Mouse (Mus musculus) liver, adult (tissue): Measurements from ENCODE around the gene Phyhipl.

Experiments used
- GATA4 ChIP-seq: IDR thresholded peaks from 2 replicates; pipeline ENCODE4 v1.6.1; 2014; ENCODE audit warnings: mild to moderate bottlenecking, low read length; ENCODE audit not compliant: insufficient replicate concordance

Gene Phyhipl

DNA sequence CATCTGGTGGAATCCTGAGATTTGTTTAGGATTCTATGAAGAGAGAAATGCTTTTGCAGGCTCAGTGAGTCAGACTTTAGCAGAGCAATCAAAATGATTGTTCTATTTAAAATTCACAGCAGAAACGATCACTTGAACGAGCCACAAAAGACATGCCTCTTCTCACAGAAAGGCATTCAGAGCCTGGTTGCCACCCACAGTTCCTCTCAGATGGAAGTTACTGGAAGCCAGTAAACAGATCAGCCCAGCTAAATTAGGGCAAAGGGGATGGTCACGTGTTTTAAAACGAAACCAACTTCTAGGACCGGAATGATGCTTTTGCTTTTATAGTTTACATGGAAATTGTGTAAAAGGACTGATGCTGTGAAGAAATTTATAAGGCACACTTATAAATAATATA is 6.9 kb downstream of the Phyhipl start:
- TF ChIP-seq GATA4, result no peak

DNA sequence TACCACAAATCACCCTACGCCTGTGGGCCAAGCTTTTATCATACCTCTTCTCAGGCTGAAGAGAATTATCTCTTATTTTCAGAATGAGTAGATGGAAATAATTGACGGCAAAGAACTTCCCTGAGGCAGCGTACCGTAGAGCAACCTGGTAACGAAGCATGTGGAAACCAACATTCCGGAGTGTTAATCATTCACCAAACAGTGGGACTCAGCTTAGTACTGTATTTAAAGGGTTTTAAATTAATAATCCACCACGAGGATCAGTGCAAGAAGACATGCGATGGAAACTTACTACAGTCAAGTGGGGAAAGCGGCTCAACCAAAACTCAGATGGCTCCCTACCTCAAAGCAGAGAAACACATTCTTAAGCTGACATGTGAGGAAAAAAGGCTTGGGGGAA is 12.6 kb downstream of the Phyhipl start:
- TF ChIP-seq GATA4, result no peak

DNA sequence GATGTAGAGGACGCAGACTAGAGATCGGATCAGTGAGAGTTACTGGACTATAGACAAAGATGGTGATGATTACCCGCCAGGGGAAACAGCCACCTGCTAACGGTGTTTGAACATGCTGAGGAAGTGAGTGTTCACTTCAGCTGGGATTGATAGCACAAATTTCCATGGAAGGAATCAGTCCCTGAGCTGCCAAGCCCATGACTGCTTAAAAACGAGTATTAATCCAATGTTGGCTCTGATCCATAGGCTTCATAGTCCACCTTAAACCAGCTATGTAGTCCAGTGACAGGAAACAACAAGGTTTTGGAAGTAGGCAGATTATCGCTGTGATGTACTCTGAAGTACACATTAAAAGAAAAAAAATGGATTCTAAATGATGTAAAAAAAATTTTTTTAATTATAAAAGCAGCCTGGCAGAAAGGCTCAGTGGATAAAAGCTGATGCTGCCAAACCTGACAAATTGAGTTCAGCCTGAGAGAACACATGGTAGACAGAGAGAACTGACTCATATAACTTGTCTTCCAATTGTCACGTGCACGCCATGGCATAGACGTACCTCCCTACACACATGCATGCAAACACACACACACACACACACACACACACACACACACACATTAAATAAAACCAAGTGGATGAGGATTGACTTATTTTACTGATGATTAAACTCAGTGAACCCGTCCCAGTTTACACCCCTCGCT is 14.7 kb downstream of the Phyhipl start:
- no peak for TF ChIP-seq GATA4

DNA sequence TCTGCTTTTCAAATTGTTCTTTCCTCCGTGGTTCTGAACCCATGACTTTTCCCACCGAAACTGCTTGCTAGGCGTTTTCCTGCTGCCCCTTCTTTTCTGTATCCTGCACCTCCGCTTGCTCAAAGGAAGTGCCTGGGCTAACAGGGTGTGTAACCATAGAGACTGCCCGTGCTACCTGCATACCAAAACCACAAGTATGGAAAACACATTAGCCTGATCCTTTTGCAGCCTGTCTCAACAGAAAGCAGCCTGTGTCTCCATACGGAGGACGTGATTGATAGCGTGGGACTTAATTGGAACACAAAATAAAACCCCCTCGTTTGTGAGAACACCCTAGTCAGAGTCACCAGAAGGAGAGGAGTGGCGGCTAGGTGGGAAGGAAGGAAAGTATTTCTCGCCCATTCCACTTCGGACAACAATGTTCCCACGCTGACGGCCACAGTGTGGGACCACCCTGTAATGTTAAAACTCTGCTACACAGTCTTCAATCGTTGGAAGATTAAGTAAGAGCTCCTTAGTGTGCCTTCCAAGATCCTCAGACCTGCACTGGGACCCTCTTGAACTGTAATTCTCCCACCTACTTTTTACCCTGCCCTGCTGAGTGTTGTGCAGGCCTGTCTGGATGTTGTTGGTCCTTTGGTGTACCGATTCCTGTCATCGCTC is 15.6 kb downstream of the Phyhipl start:
- no peak for TF ChIP-seq GATA4

DNA sequence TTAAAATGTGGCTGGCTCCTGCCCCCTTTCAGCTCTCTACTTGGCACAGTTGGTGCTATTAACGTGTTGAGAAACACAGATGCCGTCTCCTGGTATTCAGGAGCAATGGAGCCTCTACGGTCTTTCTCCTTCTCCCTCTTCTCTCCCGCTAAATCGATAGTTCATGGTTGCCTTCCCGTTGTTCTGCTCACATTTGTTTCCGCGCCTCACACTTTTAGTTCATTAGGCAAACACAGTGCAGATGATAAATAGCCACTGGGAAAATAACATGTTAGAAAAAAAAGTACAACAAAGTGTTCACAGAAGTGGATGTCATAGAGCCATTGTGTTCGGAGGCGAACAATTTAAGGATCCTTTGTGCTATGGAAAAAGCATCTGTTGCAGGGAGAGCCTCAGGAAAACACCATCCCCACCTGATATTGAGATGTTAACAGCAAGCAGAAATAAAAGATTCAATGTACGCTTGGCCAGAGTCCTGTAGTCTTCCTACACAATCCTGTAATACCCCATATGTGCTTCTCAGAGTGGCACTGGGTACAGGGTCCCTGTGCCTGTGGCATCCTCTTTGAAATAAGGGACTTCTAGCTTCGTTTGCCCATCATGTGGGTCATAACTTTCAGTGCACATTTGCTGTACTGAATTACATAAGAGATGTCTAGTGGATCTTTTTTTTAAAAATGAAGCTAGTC is 18.0 kb downstream of the Phyhipl start:
- TF ChIP-seq GATA4, result no peak

DNA sequence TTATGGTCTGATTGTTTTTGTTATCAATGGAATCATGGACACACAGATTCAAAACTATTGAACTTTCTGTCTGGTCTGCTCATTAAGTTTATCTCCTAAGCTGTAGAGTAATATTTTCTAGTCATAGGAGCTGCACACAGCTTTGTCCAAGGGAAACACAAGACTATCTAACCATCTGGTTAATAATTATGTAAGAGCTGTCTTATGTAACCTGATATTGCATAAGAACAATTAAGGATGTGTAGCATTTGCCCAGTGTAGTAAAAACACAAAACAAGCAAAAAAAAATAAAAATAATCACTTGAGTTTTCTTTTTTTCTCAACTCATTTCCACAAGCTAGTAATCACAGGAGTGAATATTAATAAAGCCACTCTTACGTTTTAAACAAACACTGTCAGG is 20.5 kb downstream of the Phyhipl start:
- TF ChIP-seq GATA4, result no peak

DNA sequence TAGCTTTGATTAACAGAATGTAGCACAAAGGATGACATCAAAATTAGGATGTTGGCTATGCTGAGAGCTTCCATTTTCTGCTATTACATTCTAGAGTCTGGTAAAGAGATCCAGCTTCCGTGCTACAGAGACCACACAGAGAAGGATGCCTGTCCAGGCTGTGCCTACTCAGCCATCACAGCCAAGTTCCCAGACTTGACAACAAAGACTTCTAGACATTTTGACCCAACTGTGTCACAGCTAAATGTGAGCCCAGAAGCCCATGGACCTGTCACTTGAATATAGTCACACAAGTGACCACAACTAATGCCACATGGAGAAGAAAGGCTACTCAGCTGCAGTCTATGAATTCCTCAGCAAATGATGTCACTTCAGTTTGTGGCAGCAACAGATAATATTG is 24.6 kb downstream of the Phyhipl start:
- no peak for TF ChIP-seq GATA4

DNA sequence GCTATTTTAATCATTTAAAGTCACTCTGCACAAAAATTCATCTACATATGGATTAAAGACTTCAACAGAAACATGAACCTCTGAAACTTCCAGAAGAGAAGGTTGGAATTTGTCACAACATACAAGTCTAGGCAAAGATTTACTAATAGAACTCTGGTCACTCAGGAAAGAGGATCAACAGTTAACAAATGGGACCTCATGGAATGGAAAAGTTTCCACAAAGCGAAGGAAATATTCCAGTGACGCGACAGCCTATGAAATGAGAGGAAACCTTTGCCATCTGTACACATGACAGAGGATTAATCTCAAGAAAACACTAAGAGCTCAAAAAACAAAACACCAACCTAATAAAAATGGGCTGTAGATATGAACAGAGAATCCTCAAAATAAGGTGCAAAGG is 32.3 kb downstream of the Phyhipl start:
- no peak for TF ChIP-seq GATA4

DNA sequence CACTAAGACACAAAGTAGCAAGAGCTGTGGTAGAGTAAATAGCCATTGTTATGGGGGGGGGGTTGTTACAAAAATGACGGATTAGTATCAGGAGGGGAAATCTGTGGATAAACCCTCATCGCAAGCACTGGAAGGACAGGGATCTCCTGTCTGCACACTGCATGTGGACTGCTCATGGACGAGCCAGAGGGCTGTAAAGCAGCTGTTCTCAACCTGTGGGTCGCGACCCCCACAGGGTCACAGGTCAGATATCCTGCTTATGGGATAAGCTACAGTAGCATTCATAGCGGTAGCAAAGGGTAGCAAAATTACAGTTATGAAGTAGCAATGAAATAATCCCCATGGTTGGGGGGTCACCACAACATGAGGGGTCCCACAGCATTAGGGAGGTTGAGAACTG is 39.4 kb downstream of the Phyhipl start:
- no peak for TF ChIP-seq GATA4

DNA sequence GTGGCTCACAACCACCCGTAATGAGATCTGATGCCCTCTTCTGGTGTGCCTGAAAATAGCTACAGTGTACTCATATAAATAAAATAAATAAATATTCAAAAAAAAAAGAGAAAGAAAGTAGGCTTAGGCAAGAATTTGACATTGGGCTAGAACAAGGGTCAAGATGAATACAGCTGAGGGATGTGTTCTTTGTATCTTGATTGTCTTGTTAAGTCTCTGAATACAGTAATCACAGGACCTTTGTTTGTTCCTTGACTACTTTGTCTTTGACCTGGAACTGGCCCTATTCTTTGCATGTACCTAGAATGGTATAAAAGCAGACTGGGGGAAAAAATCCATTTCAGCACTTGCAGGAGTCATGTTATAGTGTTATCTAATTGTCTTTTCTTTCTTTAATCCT is 44.1 kb downstream of the Phyhipl start:
- TF ChIP-seq GATA4, result no peak

DNA sequence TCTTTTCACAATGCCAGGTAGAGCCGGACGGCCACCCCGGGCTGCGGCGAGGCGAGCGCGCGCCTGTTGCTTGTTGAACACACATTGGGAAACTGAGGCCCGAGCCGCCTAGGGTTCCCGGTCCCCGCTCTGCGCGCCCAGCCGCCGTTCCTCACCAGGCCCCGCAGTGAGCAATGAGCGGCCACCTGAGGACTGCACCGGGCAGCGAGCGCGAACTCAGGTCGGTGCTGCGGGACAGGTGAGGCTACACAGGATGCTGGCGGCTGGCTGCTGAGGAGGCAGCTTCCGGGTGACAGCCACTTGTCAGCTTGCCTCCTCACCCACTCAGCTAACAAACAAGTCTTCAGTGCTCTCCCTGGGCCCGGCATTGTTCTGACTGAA is 55.9 kb downstream of the Phyhipl start:
- TF ChIP-seq GATA4, result no peak

DNA sequence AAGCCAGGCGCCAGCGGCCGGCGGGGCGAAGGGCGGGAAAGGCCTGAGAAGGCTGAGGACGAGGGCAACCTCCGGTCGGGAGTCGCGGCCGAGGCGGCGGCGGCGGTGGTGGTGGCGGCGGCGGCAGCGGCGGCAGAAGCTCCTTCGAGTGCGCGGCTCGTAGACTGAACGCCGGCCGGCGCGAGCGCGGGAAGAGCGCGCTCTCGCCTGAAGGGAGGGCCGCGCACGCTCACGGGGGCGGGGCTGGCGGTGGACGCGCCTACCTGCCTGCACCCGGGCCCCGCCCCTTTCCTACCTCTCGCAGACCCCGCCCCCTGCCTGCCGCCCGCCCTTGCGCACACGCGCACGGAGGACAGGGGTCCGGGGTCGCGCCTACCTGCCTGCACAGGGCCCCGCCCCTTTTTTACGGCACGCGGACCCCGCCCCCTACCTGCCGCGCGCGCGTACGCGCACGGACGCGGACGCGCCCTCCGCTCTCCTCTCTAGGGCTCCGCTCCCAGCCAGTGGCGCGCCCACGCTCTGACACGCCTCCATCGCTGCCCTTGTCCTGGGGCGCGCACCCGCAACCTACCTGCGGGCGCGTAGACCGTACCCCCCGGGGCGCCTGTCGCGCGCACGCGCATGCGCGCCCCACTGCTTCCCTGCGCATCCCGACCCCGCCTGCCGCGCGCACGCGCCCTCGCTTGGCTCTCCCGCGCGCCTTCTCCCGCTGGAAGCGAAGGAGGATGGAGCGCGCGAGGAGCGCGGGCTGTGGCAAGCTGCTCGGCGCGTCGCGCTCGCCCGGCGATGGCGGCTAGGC is 56.4 kb downstream of the Phyhipl start:
- no peak for TF ChIP-seq GATA4

DNA sequence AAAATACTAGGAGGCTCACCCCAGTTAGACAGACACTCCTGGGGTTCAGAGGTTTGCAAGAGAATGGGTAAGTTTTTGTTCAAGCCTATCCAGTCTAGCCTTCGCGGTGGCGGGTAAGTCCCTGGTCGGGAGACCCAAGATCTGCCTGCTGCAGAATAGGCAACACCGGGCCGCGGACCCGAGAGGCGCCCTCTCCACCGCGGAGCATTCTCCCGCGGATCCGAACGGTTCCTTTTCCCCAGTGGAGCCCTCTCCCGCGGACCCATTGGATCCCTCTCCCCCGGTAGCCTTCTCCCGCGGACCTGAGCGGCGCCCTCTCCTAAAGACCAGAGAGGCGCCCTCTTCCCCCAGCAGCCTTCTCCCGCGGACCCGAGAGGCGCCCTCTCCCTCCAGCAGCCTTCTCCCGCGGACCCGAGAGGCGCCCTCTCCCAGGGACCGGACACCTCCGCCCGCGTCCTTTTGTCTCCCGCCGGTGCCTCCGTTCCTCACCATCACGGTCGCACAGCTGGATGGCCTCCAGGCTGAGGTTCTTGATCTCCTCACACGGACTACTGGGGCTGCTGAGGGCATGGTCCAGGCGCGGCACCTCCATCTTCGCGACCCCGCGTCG is 57.1 kb downstream of the Phyhipl start:
- no peak for TF ChIP-seq GATA4

DNA sequence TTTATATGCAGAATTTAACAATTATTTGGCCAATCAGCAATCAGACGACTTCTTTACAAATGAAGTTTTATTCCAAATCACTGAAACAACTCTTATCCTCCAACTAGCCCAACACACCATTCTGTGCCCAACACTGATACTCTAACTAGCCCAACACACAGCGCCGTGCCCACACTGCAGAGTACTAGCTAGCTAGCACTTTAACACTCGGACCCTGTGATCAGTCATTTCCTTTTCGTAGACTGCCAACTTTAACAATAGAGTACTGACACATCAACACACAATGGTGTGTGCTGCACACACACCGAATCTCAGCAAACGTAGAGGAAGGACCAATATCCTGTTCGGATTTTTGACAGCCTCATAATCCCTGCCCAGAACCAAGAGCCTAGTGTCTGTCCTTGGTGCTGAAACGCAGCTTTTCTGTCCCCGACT is 57.7 kb downstream of the Phyhipl start:
- TF ChIP-seq GATA4, result no peak

DNA sequence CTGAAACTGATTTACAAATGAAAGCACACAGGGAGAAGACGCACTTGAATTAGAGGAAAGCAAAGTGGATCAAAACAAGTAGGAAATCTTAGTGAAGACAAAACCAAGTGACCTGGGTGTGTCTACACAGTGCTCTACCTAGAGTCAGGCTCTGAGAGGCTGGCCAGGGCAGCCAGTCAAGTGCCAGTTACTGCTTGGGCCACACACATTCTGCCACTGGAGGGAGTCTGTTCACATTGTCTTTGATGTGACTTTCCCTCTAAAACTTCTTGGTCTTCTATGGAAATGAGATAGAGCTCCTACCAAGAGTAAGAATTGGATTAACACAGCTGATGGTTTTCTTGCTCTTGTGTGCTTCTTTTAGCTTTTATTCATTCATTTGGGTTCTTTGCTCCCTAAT is 61.8 kb downstream of the Phyhipl start:
- TF ChIP-seq GATA4, result no peak

DNA sequence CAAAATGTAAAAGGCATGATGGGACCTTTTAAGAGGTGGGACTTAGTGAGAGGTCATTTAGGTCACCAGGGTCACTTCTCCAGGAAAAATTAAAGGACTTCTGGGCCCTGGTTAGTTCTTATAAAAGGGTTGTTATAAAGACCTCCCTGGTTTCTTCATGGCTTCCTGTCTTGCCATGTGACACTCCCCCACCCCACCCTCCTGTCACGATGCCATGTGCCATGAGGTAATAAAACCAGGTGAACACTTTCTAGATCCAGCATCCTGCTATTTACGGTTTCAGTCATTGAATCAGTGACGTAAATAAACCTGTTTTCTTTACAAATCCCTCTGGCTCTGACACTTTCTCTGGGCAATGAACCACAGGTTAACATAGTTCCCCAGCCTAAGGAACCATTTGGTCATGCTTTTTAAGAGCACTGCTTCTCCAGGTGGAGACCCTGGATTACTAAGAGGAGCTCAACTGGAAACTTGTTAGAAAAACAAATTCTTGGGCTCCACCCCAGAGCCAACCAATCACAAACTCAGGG is 68.8 kb downstream of the Phyhipl start:
- TF ChIP-seq GATA4, result no peak

DNA sequence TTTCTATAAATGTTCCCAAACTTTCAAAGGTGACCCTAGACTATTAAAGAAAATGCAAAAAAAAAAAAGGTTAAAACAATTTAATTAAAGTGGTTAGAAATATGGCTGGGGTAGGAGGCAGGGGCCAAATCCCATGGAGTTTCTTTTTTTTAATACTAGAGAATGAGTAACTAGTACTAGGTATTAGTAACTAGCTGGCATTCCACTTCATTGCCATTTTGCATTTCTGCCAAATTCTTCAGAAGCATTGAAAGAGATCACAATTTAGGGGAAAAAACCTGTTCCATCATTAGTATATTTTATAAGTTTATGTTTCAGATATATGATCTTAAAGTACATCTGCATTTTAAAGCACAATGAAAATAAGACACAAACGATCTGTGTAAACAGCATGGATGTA is 71.6 kb downstream of the Phyhipl start:
- TF ChIP-seq GATA4, result no peak
